Mouse (Mus musculus) adrenal gland, adult 18-20 months (tissue): ENCODE measurements at regions not wholly inside any gene's neighbourhood (a gene's known extent, or its start where the extent isn't known, plus 50 kb on each side); places are given as distances from the start of the nearest gene placed in this dataset.
A peak's percentile ranks its signal among the peaks of the same experiment; 100 is the strongest.
"Not testable (repeated sequence)": the region's sequence is repeated elsewhere in the genome, so short reads cannot be mapped to it uniquely, and the experiment has no call there.

ENCODE experiments used
- DNase-seq, 2 experiments: peaks; one replicate each; pipeline ENCODE4 v3.0.0; 2021 to 2022; ENCODE audit warnings: low spot score in 2 of 2

DNA sequence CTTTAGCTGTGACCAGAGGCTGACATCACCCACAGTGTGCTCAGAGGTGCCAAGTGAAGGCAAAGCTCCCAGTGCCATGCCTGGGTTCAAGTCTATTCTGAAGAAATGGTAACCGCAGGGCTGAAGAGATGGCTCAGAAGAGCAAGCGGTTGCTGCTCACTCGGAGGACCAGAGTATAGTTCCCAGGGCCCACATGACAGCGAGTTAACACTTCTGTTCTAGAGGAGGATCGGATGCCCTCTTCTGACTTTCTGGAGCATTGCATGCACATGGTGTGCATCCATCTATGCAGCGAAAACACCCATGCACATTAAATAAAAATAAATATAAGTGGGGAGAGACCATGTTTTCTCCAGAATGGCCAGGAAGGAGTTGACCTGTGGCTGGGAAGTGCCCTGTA lies 209.5 kb downstream of the Sorl1 start:
- no peak for DNase-seq

- no peak for DNase-seq
Measured at GRCm38 (mm10) chr9:41913911-41914310, 210.2 kb downstream of the Sorl1 start.

DNA sequence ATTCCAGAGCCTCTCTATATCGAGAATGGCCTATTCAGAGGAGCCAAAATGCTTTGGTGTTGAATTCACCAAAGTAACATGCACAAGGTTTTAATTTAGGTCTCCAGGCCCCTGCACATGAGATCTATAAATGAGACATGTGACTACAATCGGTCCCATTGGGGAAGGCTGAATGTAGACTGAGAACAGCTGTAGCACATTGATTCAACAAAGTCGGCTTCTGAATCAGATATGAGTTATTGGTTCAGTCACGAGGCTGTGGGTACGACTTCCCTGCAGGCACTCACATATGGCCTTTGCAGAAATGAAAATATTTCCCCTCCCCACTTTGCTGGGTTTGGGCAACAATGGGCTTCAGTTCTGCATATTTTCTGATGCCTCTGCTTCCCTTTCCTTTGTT lies 211.6 kb downstream of the Sorl1 start:
- no peak for DNase-seq

- no peak for DNase-seq
Measured at GRCm38 (mm10) chr9:41900606-41900974, 223.5 kb downstream of the Sorl1 start.

GRCm38 (mm10) chr9:41899766-41900605 lies 224.1 kb downstream of the Sorl1 start:
- no peak for DNase-seq

DNA sequence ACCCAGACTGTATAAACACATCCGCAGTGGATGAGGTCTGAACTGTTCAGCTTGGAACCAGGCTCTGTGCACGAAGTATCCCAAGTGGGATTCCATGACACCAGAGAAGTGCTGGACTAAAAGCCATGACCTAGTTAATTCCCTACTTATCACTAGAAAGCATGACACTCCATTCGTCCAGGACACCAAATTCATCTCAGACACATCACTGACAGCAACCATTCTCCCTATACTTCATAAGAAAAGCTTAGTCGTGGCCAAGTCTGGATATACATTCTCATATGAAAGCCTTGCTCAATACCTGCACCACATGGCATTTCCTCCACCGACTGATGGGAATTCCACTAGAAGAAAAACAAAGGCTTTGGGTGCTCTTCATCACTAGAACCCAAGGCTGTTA lies 229.0 kb downstream of the Sorl1 start:
- no peak for DNase-seq

GRCm38 (mm10) chr9:41892841-41893240 lies 231.3 kb downstream of the Sorl1 start:
- DNase-seq, result peak in 1 of 2 experiments; percentile 6

DNA sequence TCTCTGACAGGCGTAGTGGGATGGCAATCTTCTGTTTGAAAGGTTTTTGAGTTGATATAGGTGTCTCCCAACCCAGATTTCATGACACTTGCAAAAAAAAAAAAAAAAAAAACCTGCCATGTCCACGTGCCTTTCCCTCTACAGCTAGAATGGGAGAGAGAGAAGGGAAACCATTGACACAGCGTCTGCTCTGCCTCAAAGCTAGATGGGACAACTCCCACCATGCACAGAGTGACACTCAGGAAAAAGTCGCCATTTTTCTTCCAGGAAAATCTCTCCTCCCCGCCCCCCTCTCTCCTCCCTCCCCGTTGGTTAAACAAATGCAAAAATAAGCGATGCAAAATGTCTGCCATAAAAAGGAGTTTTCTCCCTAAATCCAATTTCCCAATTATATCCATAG lies 232.9 kb downstream of the Sorl1 start:
- no peak for DNase-seq

GRCm38 (mm10) chr9:41890273-41891141 lies 233.6 kb downstream of the Sorl1 start:
- peak; percentile 30 to 41 for DNase-seq

DNA sequence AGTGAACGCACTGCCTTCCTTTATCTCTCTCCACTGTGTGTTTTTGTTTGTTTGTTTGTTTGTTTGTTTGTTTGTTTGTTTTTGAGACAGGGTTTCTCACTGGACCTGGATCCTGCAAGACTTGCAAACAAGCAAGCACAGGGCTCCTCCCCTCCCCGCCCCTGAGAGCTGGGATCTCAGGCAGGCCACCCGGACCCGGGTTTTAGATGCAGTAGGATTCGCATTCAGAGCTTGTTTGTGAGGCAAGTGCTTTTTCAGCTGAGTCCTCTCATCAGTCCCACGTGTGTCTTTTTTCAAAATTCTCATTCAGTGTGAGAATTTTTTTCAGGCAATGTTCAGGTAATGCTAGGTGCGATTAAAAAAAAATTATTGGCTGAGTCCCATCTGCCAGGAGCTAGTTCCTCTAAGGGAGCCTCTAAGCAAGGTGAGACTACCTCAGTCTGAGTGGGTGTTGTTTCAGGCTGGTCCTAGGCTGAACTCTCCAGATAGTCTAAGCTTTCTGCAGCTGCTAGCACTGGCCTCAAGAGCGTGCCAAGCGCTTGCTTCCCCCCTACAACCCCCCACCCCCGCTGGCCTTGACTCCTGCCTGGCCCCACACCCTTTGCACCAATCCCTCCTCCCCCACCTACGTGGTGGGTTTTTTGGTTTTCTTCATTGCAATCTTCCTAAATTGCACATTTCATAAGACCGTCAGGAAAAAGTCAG lies 234.4 kb downstream of the Sorl1 start:
- DNase-seq, result no peak

GRCm38 (mm10) chr9:41888616-41889150 lies 235.4 kb downstream of the Sorl1 start:
- no peak for DNase-seq

DNA sequence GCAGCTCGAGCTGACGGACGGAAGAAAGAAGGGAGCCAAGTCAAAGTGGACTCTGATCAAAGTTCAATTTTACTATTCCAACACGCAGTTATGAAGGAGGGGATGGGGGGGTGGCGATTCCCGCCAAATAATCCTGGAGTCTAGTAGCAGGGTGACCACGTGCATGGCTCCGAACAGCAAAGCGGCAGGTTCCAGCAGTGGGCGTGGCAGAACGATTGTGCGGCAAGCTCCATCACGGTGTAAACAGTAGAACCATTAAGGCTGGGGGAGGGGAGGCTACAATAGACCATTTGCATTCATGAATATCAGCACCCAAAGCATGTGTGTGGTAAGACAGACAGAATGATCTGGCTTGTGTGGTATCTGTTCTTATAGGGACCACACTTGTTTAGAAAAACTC lies 237.6 kb downstream of the Sorl1 start:
- DNase-seq, result not testable (repeated sequence)

- no peak for DNase-seq
Measured at GRCm38 (mm10) chr9:41880457-41880856, 243.6 kb downstream of the Sorl1 start.

DNA sequence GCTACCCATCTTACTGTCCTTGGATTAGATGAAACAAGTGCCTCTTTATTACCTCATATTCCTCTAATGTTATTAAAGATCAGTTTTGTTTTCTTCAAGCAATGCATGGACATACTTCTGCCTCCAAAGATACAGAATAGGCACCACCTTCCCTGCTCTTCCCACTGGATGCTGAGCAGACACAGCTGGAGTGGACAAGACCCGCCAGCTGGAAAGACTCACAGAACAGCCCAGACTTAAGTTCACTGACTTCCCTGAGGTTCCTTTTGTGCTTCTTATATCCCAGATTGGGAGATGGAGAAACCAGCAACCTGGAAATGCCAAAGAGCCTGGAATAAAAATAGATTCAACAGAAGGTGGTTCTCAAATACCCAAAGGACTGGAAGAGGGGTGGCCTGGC lies 245.0 kb downstream of the Sorl1 start:
- no peak for DNase-seq

- no peak for DNase-seq
Measured at GRCm38 (mm10) chr9:41861136-41861535, 263.0 kb downstream of the Sorl1 start.

DNA sequence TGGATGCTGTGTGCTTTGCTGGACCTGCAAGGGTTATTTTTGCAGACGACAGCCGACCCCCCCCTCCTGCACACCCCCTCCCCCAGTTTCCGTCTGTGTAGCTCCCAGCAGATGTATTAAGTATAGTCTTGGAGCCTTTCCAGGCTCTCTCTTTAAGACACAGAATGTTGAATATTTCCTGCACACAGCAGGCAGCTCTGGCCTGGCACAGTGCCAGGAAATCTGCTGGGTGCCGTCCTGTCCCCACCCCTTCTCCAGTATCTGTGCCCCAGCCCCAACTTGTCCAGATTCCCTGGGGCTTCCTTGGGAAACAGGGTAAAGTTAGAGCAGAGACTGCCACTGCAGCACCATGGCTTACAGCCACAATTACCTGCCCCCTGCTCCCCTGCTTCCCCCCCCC lies 263.4 kb downstream of the Sorl1 start:
- DNase-seq, result peak; percentile 12 to 27

- DNase-seq, result no peak
Measured at GRCm38 (mm10) chr9:41859780-41860179, 264.3 kb downstream of the Sorl1 start.

- DNase-seq, result no peak
Measured at GRCm38 (mm10) chr9:41852099-41852498, 272.0 kb downstream of the Sorl1 start.

GRCm38 (mm10) chr9:41849628-41850326 lies 274.3 kb downstream of the Sorl1 start:
- DNase-seq, result no peak

- no peak for DNase-seq
Measured at GRCm38 (mm10) chr9:41844616-41845015, 279.5 kb downstream of the Sorl1 start.
